Comparison of ENCODE assay signal across 9 mouse cellular contexts in genomic region chr16:96091515-96092504, GRCm38 (mm10). TPM values are rescaled to one million over a fixed set of nuclear protein-coding genes. Genes with fewer than 3 reads are reported as not detected.
DNase-seq lines count a peak whose midpoint lies in the region; ATAC-seq and TF ChIP-seq lines count a peak whose summit lies in the region.
"Had no signal": no experiment of that assay in that cellular context is flagged by ENCODE, and none has a peak within 500 bp of the region (broad histone marks: within the 10 kb centered on the region; RNA-seq: fewer than 3 reads in every experiment).

No protein-coding gene starts in this region.

- no peaks in the 10 kb centered on the region for H3K79me2 ChIP-seq in myocyte (ENCODE audit: control insufficient read depth, insufficient read depth)

- WGBS in embryonic facial prominence, embryonic 14.5 days, result 52% methylated on average over 9 of the region's 9 CpGs
- WGBS in embryonic facial prominence, embryonic 10.5 days, result 61% methylated on average over 9 of the region's 9 CpGs
- 33% methylated on average over 9 of the region's 9 CpGs for WGBS in heart, embryonic 15.5 days

- no peaks in the 10 kb centered on the region for H3K4me1 ChIP-seq in embryonic facial prominence, embryonic 14.5 days (ENCODE audit: control insufficient read depth, insufficient read depth, low read length)
- peaks cover 30% of the 10 kb centered on the region for H3K4me1 ChIP-seq in embryonic facial prominence, embryonic 10.5 days
- H3K4me1 ChIP-seq in heart, embryonic 15.5 days (replicated peaks), result peaks cover 12% of the 10 kb centered on the region; the same call in 1 of the 2 replicates

- no peak overlapping the region for H3ac ChIP-seq in myocyte (ENCODE audit: control insufficient read depth, insufficient read length)

- no peaks in the 10 kb centered on the region for H3K27me3 ChIP-seq in embryonic facial prominence, embryonic 14.5 days (replicated peaks; ENCODE audit: control insufficient read depth, insufficient read depth, low read length)
- no peaks in the 10 kb centered on the region for H3K27me3 ChIP-seq in embryonic facial prominence, embryonic 10.5 days (replicated peaks; ENCODE audit: low read depth, poor library complexity, severe bottlenecking)
- no peaks in the 10 kb centered on the region for H3K27me3 ChIP-seq in heart, embryonic 15.5 days
- no peaks in the 10 kb centered on the region for H3K27me3 ChIP-seq in myocyte (ENCODE audit: control insufficient read depth, insufficient read depth, insufficient read length)

- H3K36me3 ChIP-seq in embryonic facial prominence, embryonic 14.5 days (ENCODE audit: control insufficient read depth, insufficient read depth, low read length), result no peaks in the 10 kb centered on the region
- H3K36me3 ChIP-seq in embryonic facial prominence, embryonic 10.5 days (replicated peaks), result no peaks in the 10 kb centered on the region
- no peaks in the 10 kb centered on the region for H3K36me3 ChIP-seq in heart, embryonic 15.5 days
- H3K36me3 ChIP-seq in myocyte (ENCODE audit: control insufficient read depth, insufficient read depth), result no peaks in the 10 kb centered on the region

- no peak overlapping the region for H3K27ac ChIP-seq in embryonic facial prominence, embryonic 14.5 days (replicated peaks; ENCODE audit: low read depth, low read length)
- no peak overlapping the region for H3K27ac ChIP-seq in embryonic facial prominence, embryonic 10.5 days (replicated peaks)
- H3K27ac ChIP-seq in heart, embryonic 15.5 days, result peak overlapping the region; percentile 29

- ATAC-seq in embryonic facial prominence, embryonic 14.5 days (ENCODE audit: low read depth), result no peak; the same call in 1 of the 2 replicates
- ATAC-seq in heart, embryonic 15.5 days (replicated peaks; ENCODE audit: insufficient number of reproducible peaks, insufficient read depth, low FRiP score, low read depth), result 0 out of 2 replicates have a peak, but pooled peaks have one; percentile 27

- TF ChIP-seq POLR2A in myocyte (IDR thresholded peaks at IDR 0.05; ENCODE audit: insufficient read length, low read depth), result peak; percentile 10

- no peak overlapping the region for H3K9ac ChIP-seq in embryonic facial prominence, embryonic 14.5 days (ENCODE audit: low read depth, low read length)
- H3K9ac ChIP-seq in heart, embryonic 15.5 days, result no peak overlapping the region

- no peak overlapping the region for H3K4me2 ChIP-seq in embryonic facial prominence, embryonic 14.5 days (ENCODE audit: low read depth, low read length)
- no peak overlapping the region for H3K4me2 ChIP-seq in heart, embryonic 15.5 days
- peak overlapping the region; percentile 77 for H3K4me2 ChIP-seq in myocyte (ENCODE audit: low read depth)

- DNase-seq in embryonic facial prominence, embryonic 14.5 days (ENCODE audit: low spot score), result peak; percentile 23
- DNase-seq in embryonic facial prominence, embryonic 10.5 days (ENCODE audit: low spot score), result no peak
- peak; percentile 5 for DNase-seq in ovary, adult 18-20 months (ENCODE audit: low spot score)
- no peak for DNase-seq in ovary, postnatal 36 days (ENCODE audit: low spot score)
- DNase-seq in natural killer cell, adult 2 months (ENCODE audit: low spot score in 2 of 2), result no peak
- no peak for DNase-seq in spleen, postnatal 14 days (ENCODE audit: low spot score in 2 of 2)
- DNase-seq: kidney, postnatal 25 days had no signal

- H3K9me3 ChIP-seq in embryonic facial prominence, embryonic 14.5 days (ENCODE audit: control insufficient read depth, low read length), result no peaks in the 10 kb centered on the region
- H3K9me3 ChIP-seq in embryonic facial prominence, embryonic 10.5 days, result no peaks in the 10 kb centered on the region
- no peaks in the 10 kb centered on the region for H3K9me3 ChIP-seq in heart, embryonic 15.5 days (replicated peaks)

- no peak overlapping the region for H3K4me3 ChIP-seq in embryonic facial prominence, embryonic 14.5 days (ENCODE audit: low read depth, low read length)
- H3K4me3 ChIP-seq in embryonic facial prominence, embryonic 10.5 days, result no peak overlapping the region
- H3K4me3 ChIP-seq in heart, embryonic 15.5 days, result no peak overlapping the region
- H3K4me3 ChIP-seq in myocyte, result peak overlapping the region; percentile 2

TF ChIP-seq in myocyte, 11 proteins besides CTCF, POLR2A, EP300 and RAD21:
- TF ChIP-seq POLR2AphosphoS2 (IDR thresholded peaks at IDR 0.05; ENCODE audit: insufficient read length, low read depth), result no peak
- TF ChIP-seq REST (IDR thresholded peaks at IDR 0.05; ENCODE audit: insufficient read depth, insufficient read length), result no peak
- TF ChIP-seq CEBPB (IDR thresholded peaks at IDR 0.05; ENCODE audit: insufficient read depth, poor library complexity, severe bottlenecking), result peak; percentile 95
- peak; percentile 31 to 86 (median 55) for TF ChIP-seq MYOG (IDR thresholded peaks at IDR 0.05; ENCODE audit: control insufficient read depth in 1 of 3, insufficient read depth in 1 of 3, insufficient read length in 2 of 3, low read depth in 2 of 3)
- no peak for TF ChIP-seq TCF3 (IDR thresholded peaks at IDR 0.05; ENCODE audit: insufficient read length, low read depth)
- TF ChIP-seq USF1 (IDR thresholded peaks at IDR 0.05; ENCODE audit: low read depth), result no peak
- peak in 2 of 3 experiments; percentile 39 to 71 for TF ChIP-seq MYOD1 (IDR thresholded peaks at IDR 0.05; ENCODE audit: control insufficient read depth in 1 of 3, insufficient read length in 2 of 3, low read depth in 2 of 3)
- TF ChIP-seq TCF12 (IDR thresholded peaks at IDR 0.05; ENCODE audit: insufficient read depth, poor library complexity, severe bottlenecking), result no peak
- no peak for TF ChIP-seq MAX (IDR thresholded peaks at IDR 0.05; ENCODE audit: low read depth)
- no peak for TF ChIP-seq SRF (IDR thresholded peaks at IDR 0.05; ENCODE audit: control insufficient read depth, insufficient read length, low read depth)
- TF ChIP-seq E2F4 (IDR thresholded peaks at IDR 0.05; ENCODE audit: insufficient read depth), result no peak

RNA-seq across cellular contexts. Expression of gene Brwd1, which starts 9.5 kb away (rescaled TPM):
- 107 and 108 TPM in 2 replicates for polyA plus RNA-seq in embryonic facial prominence, embryonic 14.5 days (2014; fragmentation: Nextera tagmentation; extraction: Ambion mirVana)
- polyA plus RNA-seq in embryonic facial prominence, embryonic 10.5 days (2016; fragmentation: Nextera tagmentation; extraction: Ambion mirVana), result 127 and 130 TPM in 2 replicates
- polyA plus RNA-seq in heart, embryonic 15.5 days (2015; fragmentation: Nextera tagmentation; extraction: Ambion mirVana), result 63.6 and 68.1 TPM in 2 replicates
- polyA plus RNA-seq in myocyte (2012; fragmentation: generic; extraction: Trizol), result 21.4 TPM

RNA-seq across cellular contexts. Expression of gene Hmgn1, which starts 35.7 kb away (rescaled TPM):
- 528 and 592 TPM in 2 replicates for polyA plus RNA-seq in embryonic facial prominence, embryonic 14.5 days (2014; fragmentation: Nextera tagmentation; extraction: Ambion mirVana)
- polyA plus RNA-seq in embryonic facial prominence, embryonic 10.5 days (2016; fragmentation: Nextera tagmentation; extraction: Ambion mirVana), result 895 and 901 TPM in 2 replicates
- polyA plus RNA-seq in heart, embryonic 15.5 days (2015; fragmentation: Nextera tagmentation; extraction: Ambion mirVana), result 289 and 315 TPM in 2 replicates
- 120 TPM for polyA plus RNA-seq in myocyte (2012; fragmentation: generic; extraction: Trizol)

RNA-seq across cellular contexts. Expression of gene Wrb, which starts 53.4 kb away (rescaled TPM):
- polyA plus RNA-seq in embryonic facial prominence, embryonic 14.5 days (2014; fragmentation: Nextera tagmentation; extraction: Ambion mirVana), result 61.3 and 63.0 TPM in 2 replicates
- 86.2 and 94.3 TPM in 2 replicates for polyA plus RNA-seq in embryonic facial prominence, embryonic 10.5 days (2016; fragmentation: Nextera tagmentation; extraction: Ambion mirVana)
- polyA plus RNA-seq in heart, embryonic 15.5 days (2015; fragmentation: Nextera tagmentation; extraction: Ambion mirVana), result 49.2 and 52.8 TPM in 2 replicates
- polyA plus RNA-seq in myocyte (2012; fragmentation: generic; extraction: Trizol), result 16.4 TPM

Comparison
In these comparisons a context has a peak if more than half of its experiments do, and no peak if none do; other contexts are left out.
1. DNase-seq: peak in embryonic facial prominence, embryonic 14.5 days (single experiment) and ovary, adult 18-20 months (single experiment); none in embryonic facial prominence, embryonic 10.5 days (single experiment), ovary, postnatal 36 days (single experiment), natural killer cell, adult 2 months (0 of 2) and spleen, postnatal 14 days (0 of 2).